Mouse (Mus musculus) testis, adult 2 months (tissue): ENCODE results near the gene Adh1. TPM values are rescaled to one million over a fixed set of nuclear protein-coding genes. Genes with fewer than 3 reads are reported as not detected.

Experiments
- H3K27ac ChIP-seq: fragments of 200-500 bp; 2 replicates; pipeline ENCODE4 v1.5.1; 2012; ENCODE audit warnings: low read depth, low read length; ENCODE audit not compliant: control insufficient read depth, insufficient read depth
- H3K27me3 ChIP-seq: fragments of 200-500 bp; 2 replicates; pipeline ENCODE4 v1.6.1; 2012; ENCODE audit warnings: mild to moderate bottlenecking, low read length, moderate library complexity; ENCODE audit not compliant: control insufficient read depth, insufficient read depth
- H3K36me3 ChIP-seq: fragments of 200-500 bp; 2 replicates; pipeline ENCODE4 v1.6.1; 2012; ENCODE audit warnings: mild to moderate bottlenecking, low read length; ENCODE audit not compliant: control insufficient read depth, insufficient read depth
- H3K4me1 ChIP-seq: fragments of 200-500 bp; 2 replicates; pipeline ENCODE4 v1.6.1; 2012; ENCODE audit warnings: low read length; ENCODE audit not compliant: control insufficient read depth, insufficient read depth
- H3K4me3 ChIP-seq: fragments of 200-500 bp; 2 replicates; pipeline ENCODE4 v1.5.1; 2012; ENCODE audit warnings: low read depth, mild to moderate bottlenecking, low read length, moderate library complexity, mixed read lengths; ENCODE audit not compliant: control insufficient read depth
- CTCF ChIP-seq: fragments of 200-500 bp; IDR thresholded peaks from 2 replicates; pipeline ENCODE4 v1.5.1; 2012; ENCODE audit warnings: low read depth, mild to moderate bottlenecking, inconsistent platforms, low read length, moderate library complexity; ENCODE audit not compliant: control insufficient read depth, insufficient read depth, insufficient replicate concordance
- POLR2A ChIP-seq: fragments of 200-500 bp; IDR thresholded peaks from 2 replicates; pipeline ENCODE4 v1.6.1; 2012; ENCODE audit warnings: low read depth, mild to moderate bottlenecking, inconsistent platforms, low read length, moderate library complexity; ENCODE audit not compliant: control insufficient read depth
- polyA plus RNA-seq: library from polyadenylated mRNA; depleted of rRNA; stranded (reverse); fragments of >200 nt; gene quantifications from 2 replicates; pipeline ENCODE4 v1.2.3, GENCODE M21; 2012

Gene Adh1
- polyA plus RNA-seq, 1 experiment = 6.5 TPM

GRCm38 (mm10) chr3:138305486-138306289 lies 44.9 kb downstream of the Adh1 start:
- H3K36me3 ChIP-seq = no peaks in the 10 kb centered on the region
- H3K4me3 ChIP-seq = no peak overlapping the region
- H3K27me3 ChIP-seq = no peaks in the 10 kb centered on the region
- H3K27ac ChIP-seq = no peak overlapping the region
- TF ChIP-seq POLR2A = no peak
- H3K4me1 ChIP-seq = peaks cover 1% of the 10 kb centered on the region; the same call in 1 of the 2 replicates

GRCm38 (mm10) chr3:138306290-138306683 lies 45.5 kb downstream of the Adh1 start:
- TF ChIP-seq CTCF (no peak), POLR2A (no peak)
- H3K27ac ChIP-seq = no peak overlapping the region
- peaks cover 2% of the 10 kb centered on the region; the same call in 1 of the 2 replicates for H3K4me1 ChIP-seq
- H3K27me3 ChIP-seq = no peaks in the 10 kb centered on the region
- H3K4me3 ChIP-seq = no peak overlapping the region
- H3K36me3 ChIP-seq = no peaks in the 10 kb centered on the region

DNA sequence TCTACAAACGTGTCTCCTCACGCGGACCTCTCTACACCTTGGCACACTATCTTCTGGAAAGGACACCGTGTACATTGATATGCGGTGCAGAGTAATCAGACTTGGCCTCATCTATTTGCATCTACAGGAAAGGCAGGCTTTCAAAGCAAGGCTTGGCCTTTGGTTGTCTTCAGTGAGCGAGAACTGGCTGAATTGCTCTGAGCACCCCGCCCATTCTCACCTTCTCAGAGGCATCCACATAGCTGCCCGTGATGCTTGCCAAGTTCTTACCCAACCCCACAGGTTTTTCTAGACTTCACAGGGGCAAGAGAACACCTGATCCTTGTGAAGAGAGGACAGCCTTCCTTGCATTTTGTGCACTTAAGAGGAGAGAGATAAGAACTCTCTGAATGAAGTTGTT lies 49.1 kb downstream of the Adh1 start:
- Histone ChIP-seq H3K4me1 (peaks cover 2% of the 10 kb centered on the region; the same call in 1 of the 2 replicates), H3K4me3 (no peak overlapping the region), H3K36me3 (no peaks in the 10 kb centered on the region), H3K27me3 (no peaks in the 10 kb centered on the region), H3K27ac (no peak overlapping the region)
- TF ChIP-seq CTCF (no peak), POLR2A (no peak)

DNA sequence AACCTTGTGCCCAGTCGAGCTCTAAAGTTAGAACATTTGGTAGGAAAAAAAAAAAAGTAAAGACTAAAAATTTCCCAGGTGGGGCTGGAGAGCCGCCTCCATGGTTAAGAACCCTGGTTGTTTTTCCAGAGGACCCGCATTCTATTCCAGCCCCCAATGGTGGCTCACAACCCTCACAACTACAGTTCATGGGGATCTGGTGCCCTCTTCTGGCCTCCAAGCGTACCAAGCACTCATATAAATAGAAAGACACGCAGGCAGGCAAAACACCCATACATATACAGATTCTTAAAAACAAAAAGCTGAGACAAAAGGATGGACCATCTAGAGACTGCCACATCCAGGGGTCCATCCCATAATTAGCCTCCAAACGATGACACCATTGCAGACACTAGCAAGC lies 50.2 kb downstream of the Adh1 start:
- no peak for TF ChIP-seq CTCF
- TF ChIP-seq POLR2A = no peak
- Histone ChIP-seq H3K27me3 (no peaks in the 10 kb centered on the region), H3K36me3 (no peaks in the 10 kb centered on the region), H3K4me1 (peaks cover 2% of the 10 kb centered on the region; the same call in 1 of the 2 replicates), H3K27ac (no peak overlapping the region), H3K4me3 (no peak overlapping the region)

GRCm38 (mm10) chr3:138312965-138313364 lies 52.2 kb downstream of the Adh1 start, which contains the start of gene Adh6a:
Gene Adh6a (plus strand): TSS chr3:138313286.
- Histone ChIP-seq H3K4me3 (no peak within 1 kb of the TSS), H3K27me3 (no peaks in the 10 kb centered on the region), H3K27ac (no peak within 1 kb of the TSS), H3K4me1 (peaks cover 2% of the 10 kb centered on the region; the same call in 1 of the 2 replicates), H3K36me3 (no peaks in the 10 kb centered on the region)
- TF ChIP-seq POLR2A (no peak), CTCF (no peak)

DNA sequence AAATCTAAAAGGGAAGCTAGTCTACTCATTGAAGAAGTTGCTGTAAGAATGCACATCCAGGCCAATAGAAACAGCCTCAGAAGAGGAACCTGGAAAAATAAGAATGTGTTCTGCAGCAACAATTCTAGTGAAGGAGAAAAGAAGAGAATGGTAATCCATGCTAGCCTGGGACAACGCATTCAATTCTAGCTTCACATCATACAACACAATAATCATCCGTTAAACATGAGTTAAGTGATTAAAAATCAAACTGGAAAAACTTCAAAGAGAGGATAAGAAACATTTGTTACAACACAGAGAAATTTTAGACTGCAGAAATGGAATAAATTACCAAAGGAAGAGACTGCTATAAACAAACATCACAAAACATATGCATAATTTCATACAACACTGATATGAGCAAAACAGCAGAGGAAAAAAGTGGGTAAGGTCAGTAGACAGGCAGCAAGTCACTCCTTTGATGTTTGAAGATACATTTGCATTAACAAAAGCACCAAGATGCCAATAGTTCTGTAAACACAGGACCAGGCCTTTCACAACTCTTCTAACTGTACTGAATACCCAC lies 56.2 kb downstream of the Adh1 start:
- no peak for TF ChIP-seq CTCF
- TF ChIP-seq POLR2A = no peak
- H3K36me3 ChIP-seq = no peaks in the 10 kb centered on the region
- H3K4me1 ChIP-seq = no peaks in the 10 kb centered on the region
- H3K27me3 ChIP-seq = no peaks in the 10 kb centered on the region
- no peak overlapping the region for H3K27ac ChIP-seq
- no peak overlapping the region for H3K4me3 ChIP-seq

GRCm38 (mm10) chr3:138325001-138325400 lies 64.2 kb downstream of the Adh1 start:
- H3K27ac ChIP-seq = no peak overlapping the region
- H3K27me3 ChIP-seq = no peaks in the 10 kb centered on the region
- no peak overlapping the region for H3K4me3 ChIP-seq
- no peaks in the 10 kb centered on the region for H3K4me1 ChIP-seq
- no peak for TF ChIP-seq CTCF
- TF ChIP-seq POLR2A = no peak
- H3K36me3 ChIP-seq = no peaks in the 10 kb centered on the region

GRCm38 (mm10) chr3:138325466-138325865 lies 64.7 kb downstream of the Adh1 start:
- no peak overlapping the region for H3K4me3 ChIP-seq
- H3K36me3 ChIP-seq = no peaks in the 10 kb centered on the region
- no peaks in the 10 kb centered on the region for H3K27me3 ChIP-seq
- H3K4me1 ChIP-seq = no peaks in the 10 kb centered on the region
- H3K27ac ChIP-seq = no peak overlapping the region
- TF ChIP-seq POLR2A = no peak
- no peak for TF ChIP-seq CTCF
